Mouse (Mus musculus) heart, adult 2 months (tissue): Measurements from ENCODE around the gene Sh2d1a. TPM values are rescaled to one million over a fixed set of nuclear protein-coding genes. Genes with fewer than 3 reads are reported as not detected.

Experiments used
- DNase-seq, 2 experiments: peaks; one replicate each; pipeline ENCODE4 v3.0.0; 2021
- H3K27ac ChIP-seq: fragments of 200-600 bp; 2 replicates; pipeline ENCODE4 v1.8.1; 2022
- H3K27me3 ChIP-seq: fragments of 200-500 bp; 2 replicates; pipeline ENCODE4 v1.6.1; 2012; ENCODE audit warnings: mild to moderate bottlenecking, low read length, inconsistent platforms, mixed read lengths; ENCODE audit not compliant: control insufficient read depth, insufficient read depth
- H3K36me3 ChIP-seq: fragments of 200-500 bp; 2 replicates; pipeline ENCODE4 v1.6.1; 2012; ENCODE audit warnings: low read length, inconsistent platforms; ENCODE audit not compliant: control insufficient read depth, insufficient read depth
- H3K4me1 ChIP-seq: fragments of 200-500 bp; 2 replicates; pipeline ENCODE4 v1.6.1; 2011; ENCODE audit warnings: low read length; ENCODE audit not compliant: control insufficient read depth, insufficient read depth
- H3K4me3 ChIP-seq: fragments of 200-600 bp; 2 replicates; pipeline ENCODE4 v1.8.1; 2022
- H3K79me2 ChIP-seq: fragments of 200-500 bp; replicated peaks from 2 replicates; pipeline ENCODE4 v1.6.1; 2012; ENCODE audit warnings: mild to moderate bottlenecking, inconsistent platforms, low read length, moderate library complexity, mixed read lengths; ENCODE audit not compliant: control insufficient read depth, insufficient read depth
- H3K9ac ChIP-seq: fragments of 200-500 bp; 2 replicates; pipeline ENCODE4 v1.6.1; 2012; ENCODE audit warnings: low read depth, mild to moderate bottlenecking, control low read depth, inconsistent platforms, low read length, mixed read lengths
- CTCF ChIP-seq: fragments of 200-600 bp; IDR thresholded peaks from 2 replicates; pipeline ENCODE4 v1.8.1; 2022; ENCODE audit warnings: antibody characterized with exemption, mild to moderate bottlenecking, moderate library complexity
- EP300 ChIP-seq: fragments of 200-500 bp; IDR thresholded peaks from 2 replicates; pipeline ENCODE4 v1.6.1; 2011; ENCODE audit warnings: low read depth, low read length, control low read depth; ENCODE audit not compliant: insufficient read depth
- POLR2A ChIP-seq: fragments of 200-500 bp; IDR thresholded peaks from 2 replicates; pipeline ENCODE4 v1.6.1; 2011; ENCODE audit warnings: mild to moderate bottlenecking, low read depth, low read length, control low read depth; ENCODE audit not compliant: insufficient read depth
- WGBS: fragments of 180-500 bp; shearing (Covaris S2); methylation state at CpG from one replicate; pipeline ENCODE4 v1.1.7; 2018; 5-methylcytosine and 5-hydroxymethylcytosine counted together
- intact Hi-C: fragments of 180-260 bp; cut with DNase I; formaldehyde crosslinking; loops from one replicate; pipeline ENCODE4 v1.15.1; 2025
- polyA plus RNA-seq: library from polyadenylated mRNA; depleted of rRNA; stranded (reverse); fragments of >200 nt; gene quantifications from 2 replicates; pipeline ENCODE4 v1.2.3, GENCODE M21; 2012
- total RNA-seq, 2 experiments: library from RNA; stranded (reverse); gene quantifications; 2 replicates each; pipeline ENCODE4 v1.2.3; 2021

Gene Sh2d1a
- total and polyA plus RNA-seq, 3 experiments, result 0.18 TPM; not detected in 2

DNA sequence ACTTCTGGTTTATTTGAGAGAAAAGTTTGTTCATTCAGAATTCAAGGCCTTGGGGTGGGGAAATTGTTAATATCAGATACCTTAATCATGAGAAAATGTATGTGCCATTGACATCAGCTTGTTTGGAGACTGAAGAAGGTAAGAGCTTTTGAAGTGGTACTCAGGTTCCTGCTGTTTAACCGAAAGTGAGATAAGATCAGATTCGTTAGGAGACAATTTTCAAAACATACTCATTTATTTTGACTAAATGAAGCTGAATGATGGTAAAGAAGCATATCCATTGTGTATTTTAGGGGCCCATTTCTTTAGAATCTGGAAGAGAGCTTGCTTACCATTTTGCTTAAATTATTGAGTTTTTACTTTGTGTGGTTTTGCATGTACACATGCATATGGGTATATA is 8.9 kb downstream of the Sh2d1a start:
- DNase-seq, result no peak
- H3K27ac ChIP-seq, result no peak overlapping the region
- 84% methylated on average over 2 of the region's 2 CpGs for WGBS
- H3K36me3 ChIP-seq, result no peaks in the 10 kb centered on the region
- intact Hi-C loops, result no loop called here
- no peak overlapping the region for H3K9ac ChIP-seq
- H3K4me1 ChIP-seq, result no peaks in the 10 kb centered on the region
- H3K27me3 ChIP-seq, result no peaks in the 10 kb centered on the region
- no peaks in the 10 kb centered on the region for H3K79me2 ChIP-seq
- TF ChIP-seq POLR2A, result no peak
- TF ChIP-seq CTCF, result no peak
- no peak for TF ChIP-seq EP300
- H3K4me3 ChIP-seq, result no peak overlapping the region

DNA sequence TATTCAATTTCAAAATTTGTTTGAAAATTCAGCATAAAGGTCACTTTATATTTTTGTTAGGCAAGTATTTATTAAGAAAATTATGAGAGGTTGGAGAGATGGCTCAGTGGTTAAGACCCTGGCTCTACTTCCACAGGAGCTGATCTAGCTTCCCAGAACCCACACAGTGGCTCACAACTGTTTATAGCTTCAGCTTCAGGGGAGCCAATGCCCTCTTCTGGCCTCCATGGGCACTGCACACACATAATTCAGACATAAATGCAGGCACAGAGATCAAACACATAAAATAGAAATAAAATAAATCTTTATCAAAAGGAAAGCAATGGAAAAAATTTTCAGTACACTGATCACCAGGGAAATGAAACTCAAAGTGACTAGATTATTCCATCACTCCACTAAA is 10.3 kb downstream of the Sh2d1a start:
- Histone ChIP-seq H3K4me3 (no peak overlapping the region), H3K36me3 (no peaks in the 10 kb centered on the region), H3K9ac (no peak overlapping the region), H3K4me1 (no peaks in the 10 kb centered on the region), H3K79me2 (no peaks in the 10 kb centered on the region), H3K27me3 (no peaks in the 10 kb centered on the region), H3K27ac (no peak overlapping the region)
- intact Hi-C loops, result no loop called here
- TF ChIP-seq EP300, result no peak
- TF ChIP-seq CTCF, result peak; percentile 54
- TF ChIP-seq POLR2A, result no peak
- DNase-seq, result no peak

DNA sequence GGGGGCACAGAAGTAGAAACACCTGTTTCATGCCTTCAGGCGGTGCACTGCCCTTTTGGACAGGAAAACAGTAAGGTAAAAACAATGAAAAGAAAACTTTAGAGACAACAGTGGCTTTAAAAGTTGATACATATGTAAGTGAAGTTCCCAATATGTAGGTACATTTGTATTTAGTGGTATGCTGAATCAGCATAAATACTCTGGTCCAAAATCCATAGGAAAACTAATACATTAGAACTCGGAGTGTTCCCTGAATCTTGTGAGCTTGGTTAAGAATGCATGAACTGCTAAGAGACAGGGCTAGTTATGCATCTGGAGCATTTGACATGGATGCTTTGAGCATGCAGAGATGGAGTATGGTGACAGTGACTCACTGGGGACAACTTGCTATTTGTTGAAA is 20.6 kb downstream of the Sh2d1a start:
- no peak overlapping the region for H3K9ac ChIP-seq
- H3K4me1 ChIP-seq, result no peaks in the 10 kb centered on the region
- H3K4me3 ChIP-seq, result no peak overlapping the region
- DNase-seq, result no peak
- WGBS, result 87% methylated on average over 2 of the region's 2 CpGs
- H3K27ac ChIP-seq, result no peak overlapping the region
- H3K79me2 ChIP-seq, result no peaks in the 10 kb centered on the region
- intact Hi-C loops, result no loop called here
- no peaks in the 10 kb centered on the region for H3K27me3 ChIP-seq
- no peaks in the 10 kb centered on the region for H3K36me3 ChIP-seq
- no peak for TF ChIP-seq CTCF
- no peak for TF ChIP-seq POLR2A
- no peak for TF ChIP-seq EP300

DNA sequence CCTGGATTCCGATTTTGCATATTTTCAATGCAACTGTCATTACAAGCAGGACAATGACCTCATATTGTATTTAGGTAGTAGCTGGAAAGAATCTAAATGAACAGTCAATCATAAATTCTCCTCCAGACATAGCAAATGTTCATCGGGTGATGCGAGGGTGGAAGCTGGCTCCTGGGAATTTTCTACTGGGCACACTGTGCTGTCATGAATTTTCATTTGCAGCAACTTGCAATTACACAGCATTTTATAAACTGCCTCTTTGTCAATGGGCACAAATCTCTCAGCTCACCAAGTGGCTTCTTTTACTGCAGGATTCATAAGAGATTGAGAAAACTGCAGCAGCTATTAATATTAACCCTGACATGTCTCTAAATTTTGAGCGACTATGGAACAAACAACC is 28.4 kb downstream of the Sh2d1a start:
- Histone ChIP-seq H3K36me3 (no peaks in the 10 kb centered on the region), H3K4me3 (no peak overlapping the region), H3K27me3 (no peaks in the 10 kb centered on the region), H3K27ac (no peak overlapping the region), H3K79me2 (no peaks in the 10 kb centered on the region), H3K9ac (no peak overlapping the region), H3K4me1 (no peaks in the 10 kb centered on the region)
- DNase-seq, result no peak
- WGBS, result 73% methylated on average over 4 of the region's 4 CpGs
- TF ChIP-seq CTCF, result no peak
- intact Hi-C loops, result no loop called here

DNA sequence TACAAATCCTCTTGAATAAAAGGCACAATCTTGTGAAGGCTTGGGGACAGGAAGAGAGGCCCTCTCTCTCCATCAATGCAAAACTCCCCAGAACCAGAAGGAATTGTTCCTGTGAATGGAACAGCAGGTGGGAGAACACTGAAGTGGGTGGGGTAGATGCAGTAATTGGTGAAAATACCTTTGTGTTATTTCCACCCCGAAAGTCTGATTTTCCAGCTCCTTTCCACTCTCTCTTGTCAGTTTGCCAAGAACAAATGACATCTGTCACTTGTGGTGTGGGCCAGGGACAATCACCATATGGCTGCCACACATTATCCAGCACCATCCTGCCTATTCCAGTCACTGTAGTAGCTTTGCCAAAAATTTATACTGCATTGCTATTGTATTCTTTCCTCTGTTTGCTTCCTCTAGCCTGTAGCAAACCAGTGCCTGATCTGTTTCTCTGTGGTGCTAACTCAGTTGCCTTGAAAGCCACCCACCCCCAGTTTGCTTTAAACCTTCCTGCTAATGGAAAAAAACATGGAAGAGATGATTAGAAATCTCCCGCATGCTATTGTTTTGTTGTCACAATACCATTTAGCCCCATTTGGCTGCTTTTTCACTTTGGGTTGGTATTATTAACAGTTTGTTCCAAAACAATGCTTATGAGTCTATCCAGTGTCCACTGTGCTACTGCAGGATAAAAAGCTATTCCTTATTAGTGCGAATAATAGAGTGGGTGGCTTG is 37.9 kb downstream of the Sh2d1a start:
- peak overlapping the region; percentile 53 for H3K4me3 ChIP-seq
- H3K9ac ChIP-seq, result no peak overlapping the region
- peak in 1 of 2 experiments; percentile 1 for DNase-seq
- TF ChIP-seq EP300 (no peak), POLR2A (no peak), CTCF (no peak)
- intact Hi-C loops, result no loop called here
- no peaks in the 10 kb centered on the region for H3K27me3 ChIP-seq
- WGBS, result 17% methylated on average over 3 of the region's 3 CpGs
- peak overlapping the region; percentile 56 for H3K27ac ChIP-seq
- H3K36me3 ChIP-seq, result no peaks in the 10 kb centered on the region
- no peaks in the 10 kb centered on the region for H3K79me2 ChIP-seq
- H3K4me1 ChIP-seq, result no peaks in the 10 kb centered on the region

DNA sequence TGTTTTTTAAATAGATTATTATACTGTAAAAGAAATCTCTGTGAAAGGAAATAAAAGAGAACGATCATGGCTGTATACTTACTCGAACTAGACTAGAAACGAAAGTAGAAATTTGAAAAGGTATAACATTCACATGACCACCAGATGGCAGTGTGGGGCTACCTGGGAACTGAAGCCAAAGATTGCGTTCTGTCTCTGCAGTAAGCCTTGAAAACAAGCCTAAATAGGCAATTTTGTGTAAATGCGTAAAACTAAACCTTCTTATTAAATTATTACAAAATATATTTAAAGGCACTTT is 38.5 kb downstream of the Sh2d1a start:
- no peak for TF ChIP-seq EP300
- no peak for TF ChIP-seq POLR2A
- TF ChIP-seq CTCF, result peak; percentile 93
- 21% methylated on average over 5 of the region's 5 CpGs for WGBS
- H3K4me1 ChIP-seq, result no peaks in the 10 kb centered on the region
- H3K9ac ChIP-seq, result no peak overlapping the region
- H3K27me3 ChIP-seq, result no peaks in the 10 kb centered on the region
- peak overlapping the region; percentile 56 for H3K27ac ChIP-seq
- peak overlapping the region; percentile 53 for H3K4me3 ChIP-seq
- DNase-seq, result peak; percentile 42 to 61
- no peaks in the 10 kb centered on the region for H3K36me3 ChIP-seq
- no peaks in the 10 kb centered on the region for H3K79me2 ChIP-seq
- intact Hi-C loops, result no loop called here
